Mouse (Mus musculus): ENCODE measurements around the gene Hadh.

- no peak for TF ChIP-seq POLR2A (IDR thresholded peaks at IDR 0.05; ENCODE audit: borderline replicate concordance, low read depth, low read length)
- no peak for TF ChIP-seq CTCF (IDR thresholded peaks at IDR 0.05; ENCODE audit: low read depth, low read length)
These were observed 57.7 kb downstream of the Hadh start for GRCm38 (mm10) chr3:131214060-131214658.

All from bone marrow macrophage, adult 2 months (primary cell).